Mouse (Mus musculus): Measurements from ENCODE around the gene Bcar1. TPM values are rescaled to one million over a fixed set of nuclear protein-coding genes. Genes with fewer than 3 reads are reported as not detected.

Gene Bcar1
- total RNA-seq (2021) (10 to 100 TPM; 19.1 to 21.1 TPM), polyA plus RNA-seq (2012; rRNA removed) (31.3 TPM in 2 replicates)
- long read RNA-seq, transcript Bcar1-201 (7 exons, 3,142 nt), result major isoform, 18 of 40 reads
- long read RNA-seq, transcript Bcar1-203 (7 exons, 3,116 nt), result minor isoform, 11 of 40 reads
- long read RNA-seq, partial matches to known transcripts, result 5 of 40 reads
- long read RNA-seq, other reads (novel, unspliced or antisense), result 6 of 40 reads

DNA sequence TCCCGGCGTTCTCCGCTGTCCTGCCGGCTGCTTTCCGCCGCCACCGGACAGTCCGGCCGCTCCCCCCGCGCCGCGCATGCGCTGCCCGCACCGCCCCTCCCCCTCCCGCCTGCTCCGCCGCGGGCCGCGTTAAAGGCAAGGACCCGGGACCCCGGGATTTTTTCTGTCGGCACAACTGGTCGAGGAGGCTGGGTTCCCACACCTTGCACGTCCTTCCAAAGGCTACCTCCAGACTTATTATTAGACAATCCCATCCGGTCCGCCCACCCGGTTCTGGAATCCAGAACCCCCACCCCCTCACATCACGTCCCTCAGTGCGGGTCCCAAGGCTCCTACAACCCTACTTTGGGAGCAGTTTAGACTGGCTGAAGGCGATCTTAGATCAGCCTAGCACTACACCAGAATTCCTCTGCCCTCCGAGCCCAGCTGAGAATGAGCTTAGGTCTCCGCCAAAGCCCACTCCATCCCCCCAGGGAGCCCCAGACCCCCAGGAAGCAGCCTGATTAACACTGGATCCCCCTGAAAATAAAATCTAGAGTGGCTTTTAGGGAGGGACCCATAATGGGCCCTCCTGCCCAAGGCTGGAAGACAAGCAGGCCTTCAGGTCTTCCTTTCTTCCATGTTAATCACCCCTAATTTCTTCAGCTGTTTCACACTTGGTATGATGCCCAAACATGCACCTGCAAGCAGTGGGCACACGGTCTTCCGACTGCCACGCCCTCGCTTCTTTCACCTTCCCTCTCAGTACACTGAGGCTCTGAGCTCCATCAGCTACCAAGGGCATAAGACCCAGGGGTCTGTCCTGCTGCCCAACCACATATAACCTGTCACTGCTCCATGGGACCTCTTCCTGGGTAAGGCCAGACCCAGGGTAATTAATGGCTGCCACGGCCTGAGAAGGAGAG is at the start of gene Bcar1:
Gene Bcar1, minus strand, starts transcription at position 18 of the 905 bp plus-strand sequence.
- Histone ChIP-seq H3K27me3 (ENCODE audit: control insufficient read depth, insufficient read depth, low read length) (no peaks in the 10 kb centered on the region), H3K27ac (peak within 1 kb of the TSS; percentile 96), H3K4me3 (peak within 1 kb of the TSS; percentile 88), H3K36me3 (ENCODE audit: control insufficient read depth, insufficient read depth, low read length) (no peaks in the 10 kb centered on the region), H3K4me1 (ENCODE audit: control insufficient read depth, insufficient read depth, low read length) (peaks cover 39% of the 10 kb centered on the region), H3K79me2 (replicated peaks; ENCODE audit: control insufficient read depth, insufficient read depth, low read length) (no peaks in the 10 kb centered on the region), H3K9ac (ENCODE audit: low read depth, low read length) (peak within 1 kb of the TSS; percentile 87)
- intact Hi-C loops (cut with DNase I), result loop anchor here (2.0 kb wide), 1 partner anchor 43 kb away; no protein-coding TSS in a partner anchor
- DNase-seq, result peak; percentile 85 to 90
- 15% methylated on average over 32 of the region's 40 CpGs for WGBS
- TF ChIP-seq CTCF (IDR thresholded peaks at IDR 0.05) (no peak), POLR2A (IDR thresholded peaks at IDR 0.05; ENCODE audit: insufficient read depth, low read depth, low read length) (no peak), EP300 (IDR thresholded peaks at IDR 0.05; ENCODE audit: insufficient read depth, low read depth, low read length) (0 out of 2 replicates have a peak, but pooled peaks have one; percentile 9)

DNA sequence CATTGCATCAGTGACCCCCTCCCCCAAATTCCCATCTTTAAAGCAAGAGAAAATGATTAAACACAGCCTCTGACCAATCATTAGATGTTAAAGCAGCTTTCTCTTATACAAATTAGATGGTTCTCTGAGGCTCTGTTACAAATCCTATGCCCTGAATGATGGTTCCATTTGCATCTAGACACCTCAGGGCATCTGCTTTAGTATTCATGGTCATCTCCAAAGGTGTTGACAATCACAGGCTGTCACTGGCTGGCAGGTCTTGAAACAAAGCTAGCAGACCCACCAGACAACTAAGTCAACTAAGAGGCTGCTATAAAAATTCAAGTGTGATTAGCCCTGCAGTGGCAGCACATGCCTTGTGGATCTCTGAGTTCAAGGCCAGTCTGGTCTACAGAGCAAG is 46.0 kb upstream of the Bcar1 start:
- no peak for DNase-seq
- intact Hi-C loops (cut with DNase I), result loop anchor here (5.0 kb wide), 1 partner anchor 33 kb away; no protein-coding TSS in a partner anchor
- H3K4me3 ChIP-seq, result no peak overlapping the region
- H3K27me3 ChIP-seq (ENCODE audit: control insufficient read depth, insufficient read depth, low read length), result no peaks in the 10 kb centered on the region
- H3K9ac ChIP-seq (ENCODE audit: low read depth, low read length), result no peak overlapping the region
- H3K4me1 ChIP-seq (ENCODE audit: control insufficient read depth, insufficient read depth, low read length), result peaks cover 6% of the 10 kb centered on the region
- no peak overlapping the region for H3K27ac ChIP-seq
- peaks cover 3% of the 10 kb centered on the region for H3K36me3 ChIP-seq (ENCODE audit: control insufficient read depth, insufficient read depth, low read length)
- no peaks in the 10 kb centered on the region for H3K79me2 ChIP-seq (replicated peaks; ENCODE audit: control insufficient read depth, insufficient read depth, low read length)
- TF ChIP-seq EP300 (IDR thresholded peaks at IDR 0.05; ENCODE audit: insufficient read depth, low read depth, low read length) (no peak), CTCF (IDR thresholded peaks at IDR 0.05) (no peak), POLR2A (IDR thresholded peaks at IDR 0.05; ENCODE audit: insufficient read depth, low read depth, low read length) (no peak)

DNA sequence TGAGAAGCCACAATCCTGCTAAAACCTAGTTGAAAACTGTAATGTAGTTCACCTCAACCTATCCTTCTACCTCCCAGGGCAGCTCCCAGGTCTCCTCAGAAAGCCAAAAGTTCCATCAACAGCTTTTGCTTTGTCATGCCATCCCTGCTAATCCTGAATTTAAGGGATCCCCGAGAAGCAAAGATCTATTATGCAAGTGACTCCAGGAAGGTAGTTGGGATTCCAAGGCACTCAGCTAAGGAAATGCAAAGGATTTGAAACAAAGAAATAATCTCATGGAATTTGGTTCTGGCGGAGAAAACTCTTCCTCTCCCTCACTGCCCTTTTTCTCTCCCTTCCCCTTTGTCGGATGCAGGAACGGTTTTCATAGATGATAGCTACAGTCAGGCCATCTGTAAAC is 45.6 kb upstream of the Bcar1 start:
- H3K36me3 ChIP-seq (ENCODE audit: control insufficient read depth, insufficient read depth, low read length), result peaks cover 3% of the 10 kb centered on the region
- no peak overlapping the region for H3K27ac ChIP-seq
- no peak overlapping the region for H3K9ac ChIP-seq (ENCODE audit: low read depth, low read length)
- no peaks in the 10 kb centered on the region for H3K79me2 ChIP-seq (replicated peaks; ENCODE audit: control insufficient read depth, insufficient read depth, low read length)
- H3K4me3 ChIP-seq, result no peak overlapping the region
- intact Hi-C loops (cut with DNase I), result loop anchor here (5.0 kb wide), 1 partner anchor 33 kb away; no protein-coding TSS in a partner anchor
- 49% methylated on average over 4 of the region's 4 CpGs for WGBS
- H3K4me1 ChIP-seq (ENCODE audit: control insufficient read depth, insufficient read depth, low read length), result peaks cover 6% of the 10 kb centered on the region
- H3K27me3 ChIP-seq (ENCODE audit: control insufficient read depth, insufficient read depth, low read length), result no peaks in the 10 kb centered on the region
- TF ChIP-seq EP300 (IDR thresholded peaks at IDR 0.05; ENCODE audit: insufficient read depth, low read depth, low read length) (no peak), CTCF (IDR thresholded peaks at IDR 0.05) (no peak), POLR2A (IDR thresholded peaks at IDR 0.05; ENCODE audit: insufficient read depth, low read depth, low read length) (no peak)
- no peak for DNase-seq

DNA sequence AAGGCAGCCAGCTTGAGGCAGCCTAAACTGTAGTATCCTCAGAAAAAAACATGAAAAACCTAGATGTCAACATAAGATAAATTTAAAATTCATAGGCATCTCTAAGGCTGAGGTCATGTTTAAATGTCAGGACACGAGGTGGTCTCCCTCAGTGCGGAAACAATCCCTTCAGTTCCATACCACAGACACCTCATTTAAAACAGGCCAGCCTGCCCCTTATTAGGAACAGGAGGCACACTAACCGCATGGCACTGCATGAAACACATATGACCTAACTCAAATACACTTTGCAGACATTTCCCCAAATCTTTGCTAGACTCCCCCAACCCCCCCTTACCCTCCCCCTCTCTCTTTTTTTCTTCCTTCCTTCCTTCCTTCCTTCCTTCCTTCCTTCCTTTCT is 44.9 kb upstream of the Bcar1 start:
- Histone ChIP-seq H3K27ac (no peak overlapping the region), H3K9ac (ENCODE audit: low read depth, low read length) (no peak overlapping the region), H3K79me2 (replicated peaks; ENCODE audit: control insufficient read depth, insufficient read depth, low read length) (no peaks in the 10 kb centered on the region), H3K4me3 (no peak overlapping the region), H3K27me3 (ENCODE audit: control insufficient read depth, insufficient read depth, low read length) (no peaks in the 10 kb centered on the region), H3K4me1 (ENCODE audit: control insufficient read depth, insufficient read depth, low read length) (peaks cover 6% of the 10 kb centered on the region), H3K36me3 (ENCODE audit: control insufficient read depth, insufficient read depth, low read length) (peaks cover 3% of the 10 kb centered on the region)
- DNase-seq, result no peak
- intact Hi-C loops (cut with DNase I), result loop anchor here (5.0 kb wide), 1 partner anchor 34 kb away; no protein-coding TSS in a partner anchor
- WGBS, result 94% methylated on average over 3 of the region's 3 CpGs
- no peak for TF ChIP-seq EP300 (IDR thresholded peaks at IDR 0.05; ENCODE audit: insufficient read depth, low read depth, low read length)
- no peak for TF ChIP-seq CTCF (IDR thresholded peaks at IDR 0.05)
- TF ChIP-seq POLR2A (IDR thresholded peaks at IDR 0.05; ENCODE audit: insufficient read depth, low read depth, low read length), result no peak

DNA sequence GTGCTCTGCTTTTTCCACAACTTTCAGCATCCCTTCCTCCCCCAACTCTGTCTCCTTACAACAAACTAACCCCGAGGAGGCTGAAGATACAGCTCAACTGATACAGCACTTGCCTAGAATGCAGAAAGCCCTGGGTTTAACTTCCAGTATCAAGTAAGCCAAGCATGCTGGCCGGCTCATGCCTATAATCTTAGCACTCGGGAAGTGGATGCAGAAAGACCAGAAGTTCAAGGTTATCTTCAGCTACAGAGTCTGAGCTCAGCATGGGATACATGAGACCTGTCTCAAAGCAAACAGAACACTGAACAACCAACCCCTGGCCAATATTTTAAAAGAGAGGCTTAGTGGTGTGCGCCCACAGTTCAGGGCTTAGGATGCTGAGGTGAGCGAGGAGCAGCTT is 44.5 kb upstream of the Bcar1 start:
- no peaks in the 10 kb centered on the region for H3K79me2 ChIP-seq (replicated peaks; ENCODE audit: control insufficient read depth, insufficient read depth, low read length)
- H3K9ac ChIP-seq (ENCODE audit: low read depth, low read length), result no peak overlapping the region
- H3K36me3 ChIP-seq (ENCODE audit: control insufficient read depth, insufficient read depth, low read length), result peaks cover 3% of the 10 kb centered on the region
- TF ChIP-seq POLR2A (IDR thresholded peaks at IDR 0.05; ENCODE audit: insufficient read depth, low read depth, low read length) (no peak), CTCF (IDR thresholded peaks at IDR 0.05) (no peak), EP300 (IDR thresholded peaks at IDR 0.05; ENCODE audit: insufficient read depth, low read depth, low read length) (no peak)
- H3K27me3 ChIP-seq (ENCODE audit: control insufficient read depth, insufficient read depth, low read length), result no peaks in the 10 kb centered on the region
- no peak for DNase-seq
- H3K27ac ChIP-seq, result no peak overlapping the region
- peaks cover 6% of the 10 kb centered on the region for H3K4me1 ChIP-seq (ENCODE audit: control insufficient read depth, insufficient read depth, low read length)
- no peak overlapping the region for H3K4me3 ChIP-seq
- WGBS, result 68% methylated on average over 5 of the region's 5 CpGs
- intact Hi-C loops (cut with DNase I), result loop anchor here (5.0 kb wide), 1 partner anchor 34 kb away; no protein-coding TSS in a partner anchor
